Mouse (Mus musculus) cerebellum, adult 11-12 months (tissue): Measurements from ENCODE around the gene Bhlhb9.

Experiments
- DNase-seq: peaks from one replicate; pipeline ENCODE4 v3.0.0; 2022

The Bhlhb9 gene

DNA sequence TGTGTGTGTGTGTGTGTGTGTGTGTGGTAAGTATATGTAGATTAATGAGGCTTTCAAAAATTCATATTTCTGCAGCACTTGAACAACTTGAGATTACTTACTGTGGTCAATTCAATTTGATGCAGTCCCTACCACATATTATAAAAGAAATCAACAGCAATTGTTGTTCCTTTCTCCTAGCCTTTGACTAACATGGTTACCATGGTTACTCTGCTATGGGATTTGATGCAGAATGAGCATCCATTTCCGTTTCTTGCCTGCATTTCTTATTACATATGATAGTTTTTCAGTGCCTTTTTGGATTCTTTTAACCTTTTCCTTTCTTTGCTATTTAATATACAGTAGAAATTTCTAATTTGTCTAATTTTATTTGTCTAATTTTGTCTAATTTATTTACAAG, 119.7 kb downstream of the Bhlhb9 start:
- DNase-seq, result no peak

DNA sequence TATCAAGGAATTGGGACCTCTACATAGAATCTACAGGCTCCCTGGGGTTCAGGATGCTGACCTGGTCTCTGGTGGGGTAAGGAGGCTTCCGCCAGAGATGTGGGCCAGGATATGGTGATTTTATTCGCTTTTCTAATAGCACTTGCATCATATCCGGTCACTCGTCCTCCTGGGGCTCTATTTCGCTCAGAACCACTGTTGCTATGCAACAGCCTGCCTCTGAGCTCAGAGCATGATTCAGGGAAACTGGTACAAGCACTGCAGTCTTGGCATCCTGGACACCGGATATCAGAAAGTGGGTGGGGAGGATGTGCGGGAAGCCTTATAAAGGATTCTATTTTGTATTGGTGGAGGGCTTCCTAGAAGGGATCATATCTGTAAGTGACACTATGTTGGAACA, 124.8 kb downstream of the Bhlhb9 start:
- no peak for DNase-seq

DNA sequence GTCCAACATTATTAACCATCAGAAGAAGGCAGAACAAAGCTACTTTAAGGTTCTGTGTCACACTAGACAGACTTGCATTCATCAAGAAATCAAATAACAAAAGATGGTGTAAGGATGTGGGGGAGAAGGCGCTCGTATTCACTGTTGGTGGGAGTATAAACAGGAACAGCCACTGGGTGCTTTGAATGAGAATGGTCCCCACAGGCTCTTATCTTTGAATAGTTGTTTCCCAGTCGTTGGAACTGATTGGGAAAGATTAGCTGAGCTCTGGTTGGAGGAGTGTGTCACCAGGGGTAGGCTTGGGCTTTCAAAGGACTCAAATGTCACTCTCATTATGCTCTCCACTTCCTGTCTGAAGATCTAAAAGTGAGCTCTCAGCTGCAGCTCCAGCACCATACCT, 128.5 kb downstream of the Bhlhb9 start:
- DNase-seq, result no peak

DNA sequence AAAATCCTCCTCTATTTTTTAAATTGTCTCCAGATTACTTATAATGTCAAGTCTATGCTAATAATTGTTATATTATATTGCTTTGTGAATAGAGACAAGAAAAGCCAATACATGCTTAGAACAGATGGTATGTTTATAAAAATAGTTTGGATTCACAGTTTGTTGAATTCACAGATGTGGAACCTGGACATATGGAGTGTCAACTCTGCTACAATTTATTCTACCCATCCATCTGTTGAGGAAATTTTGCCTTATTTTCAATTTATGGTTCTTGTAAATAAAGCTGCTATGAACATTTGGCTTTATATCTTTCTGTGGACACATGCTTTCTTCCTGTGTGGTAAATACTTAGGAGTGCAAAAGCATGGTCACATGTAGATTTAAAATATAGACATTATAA, 131.2 kb downstream of the Bhlhb9 start:
- DNase-seq, result no peak

DNA sequence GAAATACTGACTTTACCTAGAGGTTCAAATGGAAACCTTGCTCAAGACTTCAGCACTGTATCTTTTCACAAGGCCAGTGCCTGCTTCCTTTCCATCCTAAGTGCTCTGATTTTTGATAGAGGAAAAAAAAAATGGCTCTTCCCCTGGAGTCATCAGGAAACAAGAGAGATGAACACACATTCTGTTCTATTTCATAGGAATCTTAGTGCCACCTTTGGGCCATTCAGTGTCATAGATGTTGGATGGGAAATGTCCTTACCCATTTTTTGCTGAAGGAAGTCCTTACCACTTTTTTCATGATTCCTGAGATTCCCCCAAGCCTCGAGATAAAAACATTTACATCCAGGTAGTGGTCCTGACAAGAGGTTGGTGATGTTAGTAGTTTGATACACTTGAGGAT, 139.1 kb downstream of the Bhlhb9 start:
- DNase-seq, result no peak
